Mouse (Mus musculus): ENCODE measurements around the gene Ctdnep1. TPM values are rescaled to one million over a fixed set of nuclear protein-coding genes. Genes with fewer than 3 reads are reported as not detected.
A peak's percentile ranks its signal among the peaks of the same experiment; 100 is the strongest.

The Ctdnep1 gene
- polyA plus RNA-seq, 1 experiment, result 75.8 TPM

- Histone ChIP-seq H3K4me1 (ENCODE audit: control insufficient read depth, insufficient read depth, insufficient read length) (peaks cover 11% of the 10 kb centered on the region; the same call in 1 of the 2 replicates), H3K4me3 (ENCODE audit: extremely low read depth, insufficient read depth, insufficient read length) (no peak overlapping the region), H3K27me3 (ENCODE audit: control insufficient read depth, insufficient read depth, low read length) (no peaks in the 10 kb centered on the region), H3K27ac (ENCODE audit: insufficient read depth, low read length) (no peak overlapping the region), H3K36me3 (ENCODE audit: control insufficient read depth, insufficient read depth, low read length) (peaks cover 29% of the 10 kb centered on the region)
- no peak for TF ChIP-seq POLR2A (IDR thresholded peaks at IDR 0.05; ENCODE audit: low read depth, low read length)
- no peak for DNase-seq (ENCODE audit: low read depth in 1 of 2, low spot score in 2 of 2)
Observed at GRCm38 (mm10) chr11:70001865-70002264, 20.9 kb downstream of the Ctdnep1 start.

GRCm38 (mm10) chr11:70002471-70002870 lies 21.5 kb downstream of the Ctdnep1 start:
- Histone ChIP-seq H3K4me3 (ENCODE audit: extremely low read depth, insufficient read depth, insufficient read length) (no peak overlapping the region), H3K27me3 (ENCODE audit: control insufficient read depth, insufficient read depth, low read length) (no peaks in the 10 kb centered on the region), H3K27ac (ENCODE audit: insufficient read depth, low read length) (no peak overlapping the region), H3K36me3 (ENCODE audit: control insufficient read depth, insufficient read depth, low read length) (peaks cover 29% of the 10 kb centered on the region), H3K4me1 (ENCODE audit: control insufficient read depth, insufficient read depth, insufficient read length) (peaks cover 11% of the 10 kb centered on the region; the same call in 1 of the 2 replicates)
- WGBS, result 85% methylated on average over 2 of the region's 2 CpGs
- no peak for DNase-seq (ENCODE audit: low read depth in 1 of 2, low spot score in 2 of 2)
- TF ChIP-seq POLR2A (IDR thresholded peaks at IDR 0.05; ENCODE audit: low read depth, low read length) (no peak), CTCF (IDR thresholded peaks at IDR 0.05; ENCODE audit: extremely low read depth, insufficient read depth, insufficient read length, insufficient replicate concordance) (no peak)

DNA sequence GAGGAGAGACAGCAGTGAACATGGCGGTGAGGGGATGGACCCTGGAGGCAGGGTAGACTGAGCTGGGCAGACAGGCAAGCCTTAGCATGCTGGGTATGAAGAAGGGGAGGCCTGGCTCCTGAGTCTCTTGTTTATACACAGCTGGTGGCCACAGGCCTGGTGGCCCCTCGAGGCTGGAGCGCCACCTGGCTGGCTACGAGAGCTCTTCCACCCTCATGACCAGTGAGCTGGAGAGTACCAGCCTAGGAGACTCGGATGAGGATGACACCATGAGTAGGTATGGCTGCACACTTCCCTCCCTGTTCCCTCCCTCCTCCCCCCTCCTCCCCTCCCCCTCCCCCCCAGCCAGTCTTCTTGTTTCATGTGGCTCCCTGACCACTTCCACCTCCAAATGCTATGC lies 24.6 kb downstream of the Ctdnep1 start:
- H3K4me3 ChIP-seq (ENCODE audit: extremely low read depth, insufficient read depth, insufficient read length), result no peak overlapping the region
- peak; percentile 60; the same call in 1 of the 2 replicates for TF ChIP-seq CTCF (IDR thresholded peaks at IDR 0.05; ENCODE audit: extremely low read depth, insufficient read depth, insufficient read length, insufficient replicate concordance)
- TF ChIP-seq POLR2A (IDR thresholded peaks at IDR 0.05; ENCODE audit: low read depth, low read length), result no peak

DNA sequence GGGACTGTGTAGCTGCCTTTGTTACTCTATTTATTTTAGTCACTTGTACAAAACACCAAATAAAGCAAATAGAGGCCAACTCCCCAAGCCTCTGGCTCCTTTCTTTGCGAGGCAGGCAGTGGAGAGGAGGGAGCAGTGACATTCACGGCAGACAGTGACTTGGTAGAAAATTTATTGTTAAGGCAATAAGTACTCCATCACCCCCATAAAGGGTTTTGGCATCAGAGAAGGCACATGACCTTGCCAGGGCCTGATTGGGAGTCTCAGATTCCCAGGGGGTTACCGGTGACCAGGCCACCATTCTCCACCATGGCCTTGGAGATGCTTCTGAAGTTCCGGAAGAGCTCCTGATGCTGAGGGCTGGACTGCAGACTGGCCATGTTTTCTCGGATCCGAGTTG lies 29.1 kb downstream of the Ctdnep1 start:
- Histone ChIP-seq H3K27me3 (ENCODE audit: control insufficient read depth, insufficient read depth, low read length) (no peaks in the 10 kb centered on the region), H3K4me1 (ENCODE audit: control insufficient read depth, insufficient read depth, insufficient read length) (peaks cover 5% of the 10 kb centered on the region; the same call in 1 of the 2 replicates), H3K27ac (ENCODE audit: insufficient read depth, low read length) (no peak overlapping the region), H3K36me3 (ENCODE audit: control insufficient read depth, insufficient read depth, low read length) (peaks cover 50% of the 10 kb centered on the region), H3K4me3 (ENCODE audit: extremely low read depth, insufficient read depth, insufficient read length) (no peak overlapping the region)
- DNase-seq (ENCODE audit: low read depth in 1 of 2, low spot score in 2 of 2), result no peak
- TF ChIP-seq CTCF (IDR thresholded peaks at IDR 0.05; ENCODE audit: extremely low read depth, insufficient read depth, insufficient read length, insufficient replicate concordance), result no peak
- no peak for TF ChIP-seq POLR2A (IDR thresholded peaks at IDR 0.05; ENCODE audit: low read depth, low read length)
- WGBS, result 87% methylated on average over 6 of the region's 6 CpGs

More for the DNA sequence above, 24.6 kb downstream of the Ctdnep1 start:
- 62% methylated on average over 5 of the region's 5 CpGs for WGBS
- Histone ChIP-seq H3K36me3 (ENCODE audit: control insufficient read depth, insufficient read depth, low read length) (peaks cover 33% of the 10 kb centered on the region), H3K4me1 (ENCODE audit: control insufficient read depth, insufficient read depth, insufficient read length) (peaks cover 9% of the 10 kb centered on the region; the same call in 1 of the 2 replicates), H3K27me3 (ENCODE audit: control insufficient read depth, insufficient read depth, low read length) (no peaks in the 10 kb centered on the region), H3K27ac (ENCODE audit: insufficient read depth, low read length) (no peak overlapping the region)
- DNase-seq (ENCODE audit: low read depth in 1 of 2, low spot score in 2 of 2), result no peak

GRCm38 (mm10) chr11:70010548-70010947 lies 29.6 kb downstream of the Ctdnep1 start:
- DNase-seq (ENCODE audit: low read depth in 1 of 2, low spot score in 2 of 2), result no peak
- H3K4me1 ChIP-seq (ENCODE audit: control insufficient read depth, insufficient read depth, insufficient read length), result peaks cover 5% of the 10 kb centered on the region; the same call in 1 of the 2 replicates
- 92% methylated on average over 12 of the region's 12 CpGs for WGBS

DNA sequence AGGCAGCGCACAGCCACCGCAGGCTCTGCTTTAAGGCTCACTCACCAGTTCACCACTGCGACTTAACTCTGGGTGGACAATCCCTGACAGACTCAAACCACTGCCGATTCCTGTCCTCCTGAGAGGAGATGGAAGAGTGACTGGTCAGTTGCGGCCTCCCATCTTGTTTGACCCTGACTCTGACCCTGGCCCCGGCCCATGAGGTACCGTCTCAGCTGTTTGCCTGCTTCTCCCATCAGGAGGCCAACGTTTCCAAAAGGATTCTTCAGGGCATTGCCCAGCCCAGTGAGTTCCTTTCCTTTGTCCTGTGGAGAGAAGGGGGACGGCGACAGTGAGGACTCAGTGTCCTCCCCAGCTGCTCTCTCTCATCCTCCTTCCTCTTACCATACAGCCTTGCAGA lies 30.0 kb downstream of the Ctdnep1 start:
- no peaks in the 10 kb centered on the region for H3K27me3 ChIP-seq (ENCODE audit: control insufficient read depth, insufficient read depth, low read length)
- WGBS, result 94% methylated on average over 10 of the region's 10 CpGs
- no peak for DNase-seq (ENCODE audit: low read depth in 1 of 2, low spot score in 2 of 2)
- H3K36me3 ChIP-seq (ENCODE audit: control insufficient read depth, insufficient read depth, low read length), result peaks cover 46% of the 10 kb centered on the region
- H3K4me1 ChIP-seq (ENCODE audit: control insufficient read depth, insufficient read depth, insufficient read length), result peaks cover 2% of the 10 kb centered on the region; the same call in 1 of the 2 replicates
- no peak overlapping the region for H3K27ac ChIP-seq (ENCODE audit: insufficient read depth, low read length)
- TF ChIP-seq CTCF (IDR thresholded peaks at IDR 0.05; ENCODE audit: extremely low read depth, insufficient read depth, insufficient read length, insufficient replicate concordance) (no peak), POLR2A (IDR thresholded peaks at IDR 0.05; ENCODE audit: low read depth, low read length) (no peak)
- no peak overlapping the region for H3K4me3 ChIP-seq (ENCODE audit: extremely low read depth, insufficient read depth, insufficient read length)

More at GRCm38 (mm10) chr11:70010548-70010947, 29.6 kb downstream of the Ctdnep1 start:
- Histone ChIP-seq H3K27ac (ENCODE audit: insufficient read depth, low read length) (no peak overlapping the region), H3K27me3 (ENCODE audit: control insufficient read depth, insufficient read depth, low read length) (no peaks in the 10 kb centered on the region), H3K4me3 (ENCODE audit: extremely low read depth, insufficient read depth, insufficient read length) (no peak overlapping the region), H3K36me3 (ENCODE audit: control insufficient read depth, insufficient read depth, low read length) (peaks cover 49% of the 10 kb centered on the region)
- TF ChIP-seq POLR2A (IDR thresholded peaks at IDR 0.05; ENCODE audit: low read depth, low read length) (no peak), CTCF (IDR thresholded peaks at IDR 0.05; ENCODE audit: extremely low read depth, insufficient read depth, insufficient read length, insufficient replicate concordance) (no peak)

DNA sequence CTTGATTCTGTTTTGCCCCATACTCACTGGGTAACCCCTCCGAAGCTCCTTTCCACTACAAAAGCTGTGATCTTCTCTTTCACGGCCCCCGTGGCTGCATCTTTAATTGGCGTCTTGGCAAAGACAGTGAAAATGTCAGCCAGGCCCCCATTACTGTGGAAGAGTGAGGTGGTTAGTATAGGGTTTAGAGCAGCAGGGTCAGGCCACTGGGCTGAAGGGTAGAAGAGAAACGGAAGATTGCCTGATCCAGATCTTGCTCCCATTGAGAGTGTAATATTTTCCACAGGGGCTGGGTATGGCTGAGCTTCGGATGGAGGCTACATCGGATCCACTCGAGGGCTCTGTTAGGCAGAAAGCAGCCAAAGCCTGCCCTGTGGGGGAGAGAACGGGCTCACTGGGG lies 32.0 kb downstream of the Ctdnep1 start:
- Histone ChIP-seq H3K27ac (ENCODE audit: insufficient read depth, low read length) (no peak overlapping the region), H3K4me1 (ENCODE audit: control insufficient read depth, insufficient read depth, insufficient read length) (peaks cover 7% of the 10 kb centered on the region; the same call in 1 of the 2 replicates), H3K4me3 (ENCODE audit: extremely low read depth, insufficient read depth, insufficient read length) (no peak overlapping the region), H3K36me3 (ENCODE audit: control insufficient read depth, insufficient read depth, low read length) (peaks cover 37% of the 10 kb centered on the region), H3K27me3 (ENCODE audit: control insufficient read depth, insufficient read depth, low read length) (no peaks in the 10 kb centered on the region)
- no peak for TF ChIP-seq CTCF (IDR thresholded peaks at IDR 0.05; ENCODE audit: extremely low read depth, insufficient read depth, insufficient read length, insufficient replicate concordance)
- no peak for TF ChIP-seq POLR2A (IDR thresholded peaks at IDR 0.05; ENCODE audit: low read depth, low read length)
- 91% methylated on average over 9 of the region's 9 CpGs for WGBS
- no peak for DNase-seq (ENCODE audit: low read depth in 1 of 2, low spot score in 2 of 2)

Data from spleen, adult 2 months (tissue).